Comparison of ENCODE assay signal across 28 mouse cellular contexts in the genomic region with DNA sequence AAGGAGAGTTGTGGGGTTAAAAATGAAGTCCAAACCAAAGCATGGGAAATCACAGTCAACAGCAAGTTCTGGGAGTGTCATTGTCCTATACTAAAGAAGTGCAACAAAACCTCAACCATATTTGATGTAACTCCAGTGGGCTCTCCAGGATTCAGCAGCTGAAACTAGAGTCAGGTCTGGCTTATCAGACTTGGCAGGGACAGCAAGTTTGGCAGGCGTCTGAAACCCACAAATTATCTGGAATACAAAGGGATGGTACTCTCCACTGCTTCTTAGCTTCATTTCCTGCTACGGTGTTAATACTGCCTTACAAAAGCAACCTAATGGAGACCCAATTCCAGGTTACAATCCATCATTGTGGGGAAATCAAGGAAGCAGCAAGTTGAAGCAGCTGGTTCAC. TPM values are rescaled to one million over a fixed set of nuclear protein-coding genes. Genes with fewer than 3 reads are reported as not detected.
DNase-seq lines count a peak whose midpoint lies in the region; ATAC-seq and TF ChIP-seq lines count a peak whose summit lies in the region.
"Had no signal": no experiment of that assay in that cellular context is flagged by ENCODE, and none has a peak within 500 bp of the region (broad histone marks: within the 10 kb centered on the region; RNA-seq: fewer than 3 reads in every experiment).

No protein-coding gene starts in this region.

- no peak for TF ChIP-seq CTCF in MEL (IDR thresholded peaks at IDR 0.05 in 2 of 3, conservative IDR thresholded peaks at IDR 0.05 in 1 of 3; ENCODE audit: control insufficient read depth in 1 of 3, insufficient read depth in 1 of 3, low read depth in 2 of 3, low read length in 3 of 3, poor library complexity in 1 of 3, severe bottlenecking in 1 of 3)

- WGBS in midbrain, embryonic 16.5 days = 83% methylated on average over 2 of the region's 2 CpGs

- DNase-seq in 3T3-L1 (ENCODE audit: low read depth, low spot score) = peak; percentile 21
- DNase-seq in MEL (ENCODE audit: low read depth, low spot score) = peak; percentile 63
- peak; percentile 3 for DNase-seq in Muller cell, postnatal 12 days (ENCODE audit: inconsistent ontology term)
- peak; percentile 9 for DNase-seq in mesoderm, embryonic 11.5 days (ENCODE audit: low read depth, low spot score)
- no peak for DNase-seq in embryo, embryonic 9.5 days (ENCODE audit: extremely low spot score)
- DNase-seq in liver = no peak
- no peak for DNase-seq in urinary bladder, postnatal 14 days (ENCODE audit: low spot score)
- DNase-seq: adrenal gland, adult 2 months; adrenal gland, adult 8-10 months; adrenal gland, postnatal 10 days; adrenal gland, postnatal 14 days; adrenal gland, postnatal 25 days; adrenal gland, postnatal 36 days; B cell, adult 2 months; cerebellum, adult 11 months; cerebellum, adult 11-12 months; cerebellum, adult 18-20 months; cerebellum, adult 2 months; cerebellum, adult 8-10 months had no signal

- peak; percentile 70 to 81 for TF ChIP-seq EP300 in MEL (IDR thresholded peaks at IDR 0.05; ENCODE audit: low read depth in 1 of 2, low read length in 2 of 2)

- TF ChIP-seq RAD21 in MEL (IDR thresholded peaks at IDR 0.05; ENCODE audit: low read depth, low read length) = no peak

- H3K9ac ChIP-seq in MEL (ENCODE audit: control insufficient read depth, low read depth, low read length, poor library complexity, severe bottlenecking) = no peak overlapping the region
- H3K9ac ChIP-seq in midbrain, embryonic 16.5 days (ENCODE audit: low read depth, low read length) = no peak overlapping the region

- no peaks in the 10 kb centered on the region for H3K9me3 ChIP-seq in MEL (replicated peaks; ENCODE audit: insufficient read depth, low read length)
- no peaks in the 10 kb centered on the region for H3K9me3 ChIP-seq in midbrain, embryonic 16.5 days (replicated peaks; ENCODE audit: control insufficient read depth, low read length, poor library complexity, severe bottlenecking)
- H3K9me3 ChIP-seq: G1E had no signal

- H3K36me3 ChIP-seq in MEL (ENCODE audit: control insufficient read depth in 1 of 2, insufficient read depth in 2 of 2, low read length in 2 of 2) = peaks cover 0 to 24% of the 10 kb centered on the region in 2 experiments; a peak in 2 of 4 replicates
- H3K36me3 ChIP-seq in midbrain, embryonic 16.5 days (ENCODE audit: control insufficient read depth, insufficient read depth, low read length) = no peaks in the 10 kb centered on the region
- H3K36me3 ChIP-seq: G1E had no signal

- peaks cover 3 to 24% of the 10 kb centered on the region in 2 experiments; a peak in 3 of 4 replicates for H3K4me1 ChIP-seq in MEL (ENCODE audit: control insufficient read depth in 1 of 2, insufficient read depth in 2 of 2, low read length in 2 of 2)
- no peaks in the 10 kb centered on the region for H3K4me1 ChIP-seq in midbrain, embryonic 16.5 days (ENCODE audit: control insufficient read depth, insufficient read depth, low read length)

- no peak for TF ChIP-seq POLR2A in MEL (IDR thresholded peaks at IDR 0.05; ENCODE audit: control insufficient read depth in 1 of 2, insufficient read depth in 1 of 2, low read depth in 1 of 2, low read length in 2 of 2, poor library complexity in 1 of 2)

- no peaks in the 10 kb centered on the region for H3K79me2 ChIP-seq in MEL (ENCODE audit: control insufficient read depth, insufficient read depth, low read length, poor library complexity)

- no peak overlapping the region for H3K4me3 ChIP-seq in MEL (ENCODE audit: control insufficient read depth in 1 of 2, insufficient read depth in 1 of 2, low read depth in 2 of 2, low read length in 2 of 2)
- no peak overlapping the region for H3K4me3 ChIP-seq in midbrain, embryonic 16.5 days (ENCODE audit: low read depth, low read length)

- ATAC-seq in midbrain, embryonic 16.5 days = no peak
- ATAC-seq: activated CD4-positive, CD25-positive, alpha-beta regulatory T cell, adult 4 months; CD4-positive, CD25-positive, alpha-beta regulatory T cell, adult 4 months; Patski had no signal

- H3K4me2 ChIP-seq in midbrain, embryonic 16.5 days (ENCODE audit: low read length) = no peak overlapping the region

- no peaks in the 10 kb centered on the region for H3K27me3 ChIP-seq in MEL (ENCODE audit: control insufficient read depth in 1 of 2, insufficient read depth in 2 of 2, low read length in 2 of 2)
- no peaks in the 10 kb centered on the region for H3K27me3 ChIP-seq in midbrain, embryonic 16.5 days (ENCODE audit: control insufficient read depth, insufficient read depth, low read depth, low read length)
- H3K27me3 ChIP-seq: CH12.LX had no signal

- no peak overlapping the region for H3K27ac ChIP-seq in MEL (ENCODE audit: control insufficient read depth, low read depth, low read length)
- H3K27ac ChIP-seq in midbrain, embryonic 16.5 days (ENCODE audit: low read length) = no peak overlapping the region

TF ChIP-seq in MEL, 35 proteins besides CTCF, POLR2A, EP300 and RAD21:
- no peak for TF ChIP-seq KAT2A (conservative IDR thresholded peaks at IDR 0.05; ENCODE audit: low read depth, low read length)
- TF ChIP-seq MYB (IDR thresholded peaks at IDR 0.05; ENCODE audit: low read depth, low read length) = 0 out of 2 replicates have a peak, but pooled peaks have one; percentile 13
- TF ChIP-seq E2F4 (IDR thresholded peaks at IDR 0.05; ENCODE audit: borderline replicate concordance, low read depth, low read length) = no peak
- peak; percentile 76 for TF ChIP-seq GATA1 (IDR thresholded peaks at IDR 0.05; ENCODE audit: low read depth, low read length)
- peak; percentile 63; the same call in 1 of the 2 replicates for TF ChIP-seq TCF12 (IDR thresholded peaks at IDR 0.05; ENCODE audit: low read depth, low read length)
- peak; percentile 48 for TF ChIP-seq TAL1 (IDR thresholded peaks at IDR 0.05; ENCODE audit: low read length)
- TF ChIP-seq ZNF384 (IDR thresholded peaks at IDR 0.05; ENCODE audit: low read depth, low read length) = no peak
- no peak for TF ChIP-seq ZKSCAN1 (IDR thresholded peaks at IDR 0.05; ENCODE audit: low read depth, low read length)
- TF ChIP-seq MEF2A (IDR thresholded peaks at IDR 0.05; ENCODE audit: extremely low read depth, insufficient replicate concordance, low read depth, low read length, poor library complexity, severe bottlenecking) = no peak
- TF ChIP-seq RCOR1 (IDR thresholded peaks at IDR 0.05; ENCODE audit: low read depth, low read length) = peak; percentile 67
- TF ChIP-seq ETS1 (IDR thresholded peaks at IDR 0.05; ENCODE audit: low read depth, low read length) = peak; percentile 60; the same call in 1 of the 2 replicates
- no peak for TF ChIP-seq ELF1 (IDR thresholded peaks at IDR 0.05; ENCODE audit: low read depth, low read length)
- TF ChIP-seq NELFE (IDR thresholded peaks at IDR 0.05; ENCODE audit: low read depth, low read length) = no peak
- no peak for TF ChIP-seq HCFC1 (IDR thresholded peaks at IDR 0.05; ENCODE audit: low read depth, low read length)
- TF ChIP-seq SIN3A (IDR thresholded peaks at IDR 0.05; ENCODE audit: low read length) = no peak
TF ChIP-seq in MEL: peak in this region for 6.

RNA-seq across cellular contexts. Expression of gene Esx1, which starts 53.9 kb away (rescaled TPM):
- total RNA-seq in MEL (2012; rRNA removed) = not detected in 2 replicates
- not detected for polyA plus RNA-seq in MEL (2012; ENCODE audit: insufficient read depth in 1 of 2, insufficient read length in 2 of 2, low read depth in 1 of 2, low replicate concordance in 2 of 2, missing spikeins in 1 of 2)
- not detected in 2 replicates for polyA plus RNA-seq in midbrain, embryonic 16.5 days (2015; fragmentation: Nextera tagmentation; extraction: Ambion mirVana)
- total RNA-seq: adrenal gland, adult 18-20 months; adrenal gland, adult 2 months; adrenal gland, adult 8-10 months; adrenal gland, postnatal 10 days; adrenal gland, postnatal 14 days; adrenal gland, postnatal 25 days; adrenal gland, postnatal 36 days; adrenal gland, postnatal 4 days; G1E had no signal
- polyA plus RNA-seq: activated CD4-positive, CD25-positive, alpha-beta regulatory T cell, adult 4 months; adrenal gland, adult 2 months; brain, embryonic 14.5 days; CD4-positive, CD25-positive, alpha-beta regulatory T cell, adult 4 months; cerebellum, adult 2 months; G1E had no signal

Comparison
In these comparisons a context has a peak if more than half of its experiments do, and no peak if none do; other contexts are left out.
1. DNase-seq: peak in 3T3-L1 (single experiment), MEL (single experiment), Muller cell, postnatal 12 days (single experiment) and mesoderm, embryonic 11.5 days (single experiment); none in embryo, embryonic 9.5 days (single experiment), liver (single experiment) and urinary bladder, postnatal 14 days (single experiment).